Mouse (Mus musculus) kidney, adult 9 months (tissue): ENCODE results near the gene Insl6.

Experiments used
- DNase-seq: peaks from one replicate; pipeline ENCODE4 v3.0.0; 2022

The Insl6 gene

DNA sequence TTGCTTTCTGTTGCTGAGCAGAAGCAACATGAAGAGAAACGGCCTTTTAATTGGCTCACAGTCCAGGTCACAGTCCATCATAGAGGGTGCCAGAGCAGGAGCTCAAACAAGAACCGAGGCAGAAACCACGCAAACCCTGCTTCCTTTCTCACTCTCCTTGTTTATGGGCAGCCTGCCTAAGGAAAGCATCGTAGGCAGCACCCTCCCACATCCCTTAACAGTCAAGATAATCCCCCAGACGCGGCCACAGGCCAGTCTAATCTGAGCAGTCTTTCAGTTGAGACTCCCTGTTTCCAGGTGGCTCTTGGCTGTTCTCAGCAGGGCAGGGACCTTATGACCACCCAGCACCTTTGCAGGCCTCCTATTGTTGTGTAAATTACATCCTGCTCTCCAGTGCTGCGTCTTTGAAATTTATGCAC, 39.7 kb downstream of the Insl6 start:
- peak; percentile 69 for DNase-seq

DNA sequence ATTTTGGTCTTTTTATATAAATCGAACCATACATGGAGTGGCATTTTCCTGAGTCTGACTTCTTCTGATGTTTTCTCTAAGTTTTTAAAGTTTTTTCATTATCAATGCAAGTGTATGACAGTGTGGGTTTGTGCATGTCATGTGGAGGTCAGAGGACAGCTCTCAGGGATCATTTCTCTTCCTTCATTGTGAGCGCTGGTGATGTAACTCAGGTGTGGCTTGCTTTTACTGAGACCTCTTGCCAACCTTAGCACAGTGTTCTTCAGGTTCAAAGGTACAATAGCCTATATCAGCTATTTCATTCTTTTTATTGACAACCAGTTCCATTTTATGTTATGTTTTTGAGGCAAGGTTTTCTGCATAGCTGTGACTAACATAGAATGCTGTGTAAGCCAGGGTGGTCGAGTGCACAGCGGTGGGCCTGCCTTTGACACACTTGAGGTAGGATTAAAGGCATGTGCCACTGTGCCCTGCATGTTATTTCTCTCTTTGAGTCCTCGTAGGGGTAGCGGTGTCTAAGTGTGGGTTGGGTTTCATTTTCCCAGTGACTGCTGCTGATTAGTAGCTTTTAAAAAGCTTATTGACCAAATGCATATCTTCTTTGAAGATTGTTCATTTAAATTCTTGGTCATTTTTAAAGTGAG, 46.1 kb downstream of the Insl6 start:
- DNase-seq: no peak

DNA sequence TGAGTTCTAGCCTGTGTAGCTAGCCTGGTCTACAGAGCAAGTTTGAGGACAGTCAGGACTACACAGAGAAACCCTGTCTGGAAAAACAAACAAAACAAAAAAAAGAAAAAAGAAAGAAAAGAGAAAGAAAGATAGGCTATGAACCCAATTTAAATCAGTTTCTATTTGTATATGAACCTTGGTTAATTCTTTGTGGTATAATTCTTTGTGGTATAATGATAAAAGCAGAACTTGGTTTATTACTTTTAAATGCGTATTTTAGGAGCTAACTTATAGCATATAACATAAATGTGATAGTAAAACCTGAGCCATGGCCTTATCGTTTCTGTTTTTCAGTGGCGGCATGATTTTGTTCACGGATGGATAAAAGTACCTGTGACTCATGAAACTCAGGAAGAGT, 48.7 kb downstream of the Insl6 start:
- no peak for DNase-seq

DNA sequence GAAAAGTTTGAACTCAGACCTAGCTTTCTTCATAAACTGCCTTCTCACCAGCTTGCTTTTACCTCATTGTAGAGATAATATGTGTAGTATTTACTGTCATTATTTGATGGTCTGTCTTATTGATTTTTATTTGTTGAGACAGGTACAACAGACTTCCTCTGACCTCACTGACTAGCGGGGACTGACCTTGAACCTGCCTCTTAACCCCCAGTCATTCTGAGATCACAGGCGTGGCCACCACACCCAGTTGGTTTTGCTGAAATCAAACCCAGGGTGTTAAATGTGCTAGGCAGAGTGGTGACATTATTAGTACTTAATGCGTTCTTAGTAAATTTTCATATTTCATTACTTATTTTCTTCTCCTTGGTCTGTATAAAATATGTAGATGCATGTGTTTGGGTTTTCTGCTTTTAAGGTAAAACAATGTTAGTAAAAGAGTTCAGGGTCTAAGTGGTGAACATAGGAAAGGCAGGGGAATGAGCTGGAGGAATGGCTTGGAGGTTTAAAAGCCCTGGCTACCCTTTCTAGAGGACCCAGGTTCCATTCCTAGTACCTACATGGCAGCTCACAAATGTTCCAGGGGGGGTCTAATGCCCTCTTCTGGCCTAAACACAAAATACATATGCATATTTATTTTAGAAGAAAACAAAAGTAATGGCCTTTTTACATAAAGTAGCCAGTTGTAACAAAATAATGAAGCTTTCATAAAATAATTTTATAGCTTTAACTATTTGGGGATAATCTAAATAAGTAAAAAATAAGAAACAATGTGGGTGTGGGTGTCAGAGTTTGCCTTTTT, 52.9 kb downstream of the Insl6 start:
- no peak for DNase-seq
